Mouse (Mus musculus) lung, postnatal 0 days (tissue): ENCODE data around the gene Nisch. TPM values are rescaled to one million over a fixed set of nuclear protein-coding genes. Genes with fewer than 3 reads are reported as not detected.

Source experiments
- ATAC-seq: fragments of 200-750 bp; cut with Nextera tagmentation; 2 replicates; pipeline ENCODE4 v1.8.0; 2017; ENCODE audit warnings: moderate library complexity
- DNase-seq: peaks from one replicate; pipeline ENCODE4 v3.0.0-alpha.2; 2016; ENCODE audit warnings: low spot score
- H3K27ac ChIP-seq: fragments of 300-500 bp; sonication (generic); 2 replicates; pipeline ENCODE4 v1.5.1; 2014; ENCODE audit warnings: antibody characterized with exemption, mild to moderate bottlenecking, low read length, mixed read lengths
- H3K27me3 ChIP-seq: fragments of 300-500 bp; sonication (generic); replicated peaks from 2 replicates; pipeline ENCODE4 v1.6.1; 2014; ENCODE audit warnings: low read length, mixed read lengths; ENCODE audit not compliant: insufficient read depth
- H3K36me3 ChIP-seq: fragments of 300-500 bp; sonication (generic); 2 replicates; pipeline ENCODE4 v1.6.1; 2014; ENCODE audit warnings: low read length, mixed read lengths; ENCODE audit not compliant: insufficient read depth
- H3K4me1 ChIP-seq: fragments of 300-500 bp; sonication (generic); 2 replicates; pipeline ENCODE4 v1.6.1; 2014; ENCODE audit warnings: antibody characterized with exemption, low read depth, low read length, mixed read lengths; ENCODE audit not compliant: insufficient read depth
- H3K4me2 ChIP-seq: fragments of 300-500 bp; sonication (generic); replicated peaks from 2 replicates; pipeline ENCODE4 v1.6.1; 2014; ENCODE audit warnings: low read depth, mild to moderate bottlenecking, low read length, moderate library complexity, mixed read lengths
- H3K4me3 ChIP-seq: fragments of 300-500 bp; sonication (generic); 2 replicates; pipeline ENCODE4 v1.5.1; 2014; ENCODE audit warnings: low read depth, low read length
- H3K9ac ChIP-seq: fragments of 300-500 bp; sonication (generic); replicated peaks from 2 replicates; pipeline ENCODE4 v1.6.1; 2014; ENCODE audit warnings: low read depth, mild to moderate bottlenecking
- H3K9me3 ChIP-seq: fragments of 300-500 bp; sonication (generic); 2 replicates; pipeline ENCODE4 v1.6.1; 2016; ENCODE audit warnings: low read length, mixed read lengths
- CTCF ChIP-seq: IDR thresholded peaks from 2 replicates; pipeline ENCODE4 v1.5.1; 2016; ENCODE audit warnings: antibody characterized with exemption, mild to moderate bottlenecking
- EP300 ChIP-seq: IDR thresholded peaks from 2 replicates; pipeline ENCODE4 v1.6.1; 2016; ENCODE audit warnings: antibody characterized with exemption, mild to moderate bottlenecking, control low read depth
- WGBS: fragments of 180-500 bp; shearing (Covaris S2); extraction: QIAGEN DNeasy Blood & Tissue Kit; methylation state at CpG from one replicate; pipeline ENCODE4 v1.1.7; 2014; 5-methylcytosine and 5-hydroxymethylcytosine counted together
- polyA plus RNA-seq: library from polyadenylated mRNA; unstranded; fragments of >200 nt; fragmentation: Nextera tagmentation; extraction: Ambion mirVana; gene quantifications from 2 replicates; pipeline ENCODE4 v1.2.1, GENCODE M21; 2015

Nisch gene
- polyA plus RNA-seq, 1 experiment from 2014 or later = 196 TPM

DNA sequence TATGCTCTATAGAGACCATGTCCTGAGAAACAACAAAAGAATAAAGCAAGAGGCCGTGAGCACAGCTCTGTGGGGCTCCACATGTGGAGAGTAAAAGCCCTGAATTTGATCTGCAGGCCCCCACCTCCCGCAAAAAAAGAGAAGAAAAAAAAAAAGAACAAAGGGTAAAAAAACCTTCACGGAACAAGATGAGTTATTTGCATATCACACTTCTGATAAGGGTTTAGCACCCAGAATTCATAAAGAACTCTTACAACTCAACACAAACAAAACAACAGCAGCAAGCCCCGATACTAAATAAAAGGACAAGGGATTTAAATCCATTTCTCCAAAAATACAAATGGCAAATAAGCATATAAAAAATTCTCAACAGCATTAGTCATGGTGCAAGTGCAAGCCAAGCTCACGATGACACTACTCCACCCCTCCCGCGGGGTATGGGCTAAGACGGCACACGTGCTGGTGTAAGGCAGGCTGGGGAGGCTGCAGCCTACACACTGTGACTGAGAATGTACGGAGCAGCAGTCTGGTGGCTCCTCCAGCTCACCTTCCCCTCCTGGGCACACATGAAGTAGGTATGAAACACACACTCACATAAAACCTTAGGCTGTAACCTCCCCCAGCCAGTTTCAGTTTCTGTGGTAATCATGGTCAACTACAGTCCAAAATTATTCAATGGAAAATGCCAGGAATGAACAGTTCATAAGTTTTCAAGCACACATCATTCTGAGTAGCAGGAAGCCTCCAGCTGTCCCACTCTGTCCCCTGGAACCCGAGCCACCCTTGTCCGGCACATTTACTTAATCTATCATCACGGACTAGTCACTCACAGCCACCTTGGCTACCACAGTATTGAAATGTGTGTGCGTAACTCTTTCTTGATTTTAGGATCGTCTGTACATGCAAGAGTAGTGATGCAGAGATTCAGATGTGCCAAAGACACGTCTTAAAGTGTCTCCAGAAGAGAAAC, 18.9 kb downstream of the Nisch start:
- peak overlapping the region; percentile 27; the same call in 1 of the 2 replicates for H3K4me2 ChIP-seq
- TF ChIP-seq EP300 (peak; percentile 76), CTCF (no peak)
- H3K36me3 ChIP-seq = peaks cover 4% of the 10 kb centered on the region; the same call in 1 of the 2 replicates
- H3K4me1 ChIP-seq = peaks cover 21% of the 10 kb centered on the region; the same call in 1 of the 2 replicates
- 35% methylated on average over 16 of the region's 16 CpGs for WGBS
- no peaks in the 10 kb centered on the region for H3K27me3 ChIP-seq
- H3K9ac ChIP-seq = no peak overlapping the region
- H3K9me3 ChIP-seq = no peaks in the 10 kb centered on the region
- DNase-seq = peak; percentile 91
- peak; percentile 69 for ATAC-seq
- peak overlapping the region; percentile 68 for H3K27ac ChIP-seq
- H3K4me3 ChIP-seq = no peak overlapping the region

- Histone ChIP-seq H3K9me3 (no peaks in the 10 kb centered on the region), H3K9ac (no peak overlapping the region), H3K27me3 (no peaks in the 10 kb centered on the region), H3K4me3 (no peak overlapping the region), H3K27ac (peak overlapping the region; percentile 84), H3K4me1 (peaks cover 21% of the 10 kb centered on the region; the same call in 1 of the 2 replicates), H3K4me2 (no peak overlapping the region), H3K36me3 (peaks cover 8% of the 10 kb centered on the region; the same call in 1 of the 2 replicates)
- TF ChIP-seq EP300 (no peak), CTCF (peak; percentile 76)
- peak; percentile 63 for DNase-seq
- ATAC-seq = no peak
Observed at GRCm38 (mm10) chr14:31195968-31196367, 20.8 kb downstream of the Nisch start.

DNA sequence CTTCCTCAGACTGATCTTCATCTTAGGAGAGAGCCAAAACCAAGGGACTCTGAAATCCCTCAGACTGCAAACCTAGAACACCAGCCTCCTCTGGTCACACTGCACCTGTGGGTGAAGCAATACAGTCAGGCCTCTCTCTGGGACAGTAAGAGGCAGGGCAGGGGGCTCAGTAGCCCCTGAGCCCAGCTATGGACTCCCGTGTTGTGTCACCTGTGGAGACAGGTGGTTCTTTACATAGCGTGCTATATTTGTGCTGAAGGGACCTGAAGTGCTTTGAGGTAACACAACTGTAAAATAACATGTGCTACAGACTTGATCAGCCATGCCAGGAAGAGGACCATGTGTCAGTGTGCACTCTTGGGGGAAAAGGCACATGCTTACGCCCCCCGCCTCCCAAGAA, 21.2 kb downstream of the Nisch start:
- TF ChIP-seq EP300 (no peak), CTCF (no peak)
- Histone ChIP-seq H3K9ac (no peak overlapping the region), H3K4me1 (peaks cover 21% of the 10 kb centered on the region; the same call in 1 of the 2 replicates), H3K4me3 (no peak overlapping the region), H3K36me3 (peaks cover 11% of the 10 kb centered on the region; the same call in 1 of the 2 replicates), H3K9me3 (no peaks in the 10 kb centered on the region), H3K27ac (peak overlapping the region; percentile 84), H3K4me2 (peak overlapping the region; percentile 27), H3K27me3 (no peaks in the 10 kb centered on the region)
- DNase-seq = no peak
- WGBS = 87% methylated on average over 4 of the region's 4 CpGs
- ATAC-seq = no peak

DNA sequence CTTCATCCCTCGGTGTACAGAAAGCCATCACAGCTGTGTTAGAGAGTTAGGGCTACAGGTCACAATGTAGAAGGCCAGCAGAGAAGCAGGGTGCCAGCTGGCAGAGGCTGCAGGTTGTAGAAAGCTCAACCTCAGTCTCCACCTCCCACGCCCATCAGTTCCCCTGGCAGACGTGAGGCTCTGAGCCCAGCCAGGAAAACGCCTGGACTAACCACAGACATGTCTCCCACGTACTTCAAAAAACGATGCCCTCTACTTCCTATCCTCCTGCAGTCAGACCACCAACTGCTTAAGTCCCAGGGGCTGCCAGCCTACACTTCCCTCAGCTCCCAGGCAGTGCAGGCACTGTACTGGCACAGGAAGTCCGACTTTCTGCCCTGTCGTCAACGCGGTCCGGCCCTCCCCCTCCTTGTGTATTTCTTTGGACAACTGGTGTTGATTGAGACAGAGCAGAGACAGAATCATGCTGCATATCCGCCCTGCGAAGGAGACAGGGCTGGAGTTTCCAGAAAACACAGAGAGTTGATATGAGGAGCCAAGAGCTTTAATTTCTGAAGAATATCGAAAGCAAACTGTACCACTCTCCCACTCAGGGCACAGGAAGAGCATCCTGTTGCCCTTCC, 21.7 kb downstream of the Nisch start:
- WGBS = 31% methylated on average over 14 of the region's 14 CpGs
- Histone ChIP-seq H3K9me3 (no peaks in the 10 kb centered on the region), H3K36me3 (peaks cover 17% of the 10 kb centered on the region), H3K27ac (peak overlapping the region; percentile 84), H3K4me2 (peak overlapping the region; percentile 27), H3K9ac (no peak overlapping the region), H3K27me3 (no peaks in the 10 kb centered on the region), H3K4me3 (no peak overlapping the region), H3K4me1 (peaks cover 16% of the 10 kb centered on the region; the same call in 1 of the 2 replicates)
- DNase-seq (peak; percentile 92), ATAC-seq (peak; percentile 77)
- TF ChIP-seq CTCF (no peak), EP300 (peak; percentile 77)

DNA sequence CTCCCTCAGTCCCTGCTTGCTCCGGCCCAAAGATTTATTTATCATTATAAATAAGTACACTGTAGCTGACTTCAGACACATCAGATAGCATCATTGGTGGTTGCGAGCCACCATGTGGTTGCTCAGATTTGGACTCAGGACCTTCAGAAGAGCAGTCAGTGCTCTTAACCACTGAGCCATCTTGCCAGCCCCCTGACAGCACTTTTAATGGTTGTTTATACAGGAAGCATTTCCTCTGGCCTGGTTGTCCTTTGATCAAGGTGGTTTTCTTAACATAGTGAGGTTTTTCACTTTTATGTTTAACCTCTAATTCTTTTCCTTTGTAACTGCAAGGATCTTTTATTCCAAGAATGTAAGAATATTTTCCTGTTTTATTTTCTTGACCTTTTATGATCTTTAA, 22.3 kb downstream of the Nisch start:
- WGBS = 52% methylated on average over 2 of the region's 2 CpGs
- Histone ChIP-seq H3K36me3 (peaks cover 20% of the 10 kb centered on the region), H3K4me2 (peak overlapping the region; percentile 27; the same call in 1 of the 2 replicates), H3K27ac (peak overlapping the region; percentile 84), H3K27me3 (no peaks in the 10 kb centered on the region), H3K4me3 (no peak overlapping the region), H3K9me3 (no peaks in the 10 kb centered on the region), H3K4me1 (peaks cover 18% of the 10 kb centered on the region; the same call in 1 of the 2 replicates), H3K9ac (no peak overlapping the region)
- ATAC-seq (peak; percentile 25; the same call in 1 of the 2 replicates), DNase-seq (no peak)
- no peak for TF ChIP-seq EP300
- no peak for TF ChIP-seq CTCF

DNA sequence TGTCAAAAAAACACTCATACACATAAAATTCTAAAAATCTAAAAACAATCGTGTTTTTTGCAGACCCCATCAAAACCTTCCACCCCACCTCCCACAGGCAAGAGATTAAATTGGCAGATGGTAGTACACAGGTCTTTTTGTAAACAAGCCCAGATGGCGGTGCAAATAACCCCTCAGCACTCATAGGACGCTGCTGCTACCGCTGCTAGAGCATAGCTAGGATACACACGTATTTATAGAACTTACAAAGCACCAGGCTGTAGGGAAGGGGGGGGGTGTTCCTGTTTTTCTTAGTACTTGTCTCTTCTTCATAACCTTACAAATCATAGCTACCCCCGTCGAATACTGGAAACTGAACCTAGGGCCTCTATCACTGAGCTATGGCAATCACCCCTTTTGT, 23.0 kb downstream of the Nisch start:
- ATAC-seq (no peak), DNase-seq (no peak)
- no peaks in the 10 kb centered on the region for H3K27me3 ChIP-seq
- TF ChIP-seq EP300 (no peak), CTCF (no peak)
- H3K9me3 ChIP-seq = no peaks in the 10 kb centered on the region
- H3K4me1 ChIP-seq = peaks cover 24% of the 10 kb centered on the region; the same call in 1 of the 2 replicates
- WGBS = 55% methylated on average over 7 of the region's 7 CpGs
- no peak overlapping the region for H3K9ac ChIP-seq
- peaks cover 26% of the 10 kb centered on the region for H3K36me3 ChIP-seq
- H3K4me3 ChIP-seq = no peak overlapping the region
- H3K27ac ChIP-seq = peak overlapping the region; percentile 44
- H3K4me2 ChIP-seq = no peak overlapping the region
